Mouse (Mus musculus): ENCODE results near the gene Inpp4a.

DNA sequence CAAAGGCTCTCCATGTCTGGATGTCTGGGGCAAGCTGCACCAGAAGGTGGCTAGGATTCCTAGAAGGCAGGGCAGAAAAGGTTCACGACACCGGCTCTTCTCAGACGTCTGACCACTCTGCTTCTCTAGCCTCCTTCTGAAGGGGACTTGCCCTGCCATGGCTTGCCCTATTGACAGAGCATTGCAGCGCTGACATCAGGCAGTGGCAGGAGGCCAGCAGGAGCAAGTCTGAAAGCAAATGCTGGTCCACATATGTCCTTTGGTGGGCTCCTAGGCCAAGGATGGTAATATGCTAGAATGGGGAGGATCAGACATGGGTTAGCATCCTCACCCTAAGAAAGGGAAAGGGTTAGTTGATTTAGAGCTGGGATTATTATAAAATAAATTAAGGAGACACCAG lies 30.2 kb downstream of the Inpp4a start:
- TF ChIP-seq CTCF (IDR thresholded peaks at IDR 0.05; ENCODE audit: insufficient read depth, low read length) (no peak), POLR2A (IDR thresholded peaks at IDR 0.05; ENCODE audit: borderline replicate concordance, extremely low read depth, low read depth, low read length) (no peak)

All from lung, adult 2 months (tissue).